Mouse (Mus musculus): Measurements from ENCODE around the gene Fez2. TPM values are rescaled to one million over a fixed set of nuclear protein-coding genes. Genes with fewer than 3 reads are reported as not detected.

The Fez2 gene
- polyA plus RNA-seq (2012) = 4.7 and 7.2 TPM in 2 replicates

GRCm38 (mm10) chr17:78417381-78418281 lies at the start of gene Fez2:
Fez2 (minus strand) TSS chr17:78418152.
- no peak for TF ChIP-seq GATA1 (IDR thresholded peaks at IDR 0.05; ENCODE audit: low read length)

- no peak for TF ChIP-seq GATA1 (IDR thresholded peaks at IDR 0.05; ENCODE audit: low read length)
Measured at GRCm38 (mm10) chr17:78465500-78465899, 47.5 kb upstream of the Fez2 start.

GRCm38 (mm10) chr17:78465071-78465470 lies 47.1 kb upstream of the Fez2 start:
- TF ChIP-seq GATA1 (IDR thresholded peaks at IDR 0.05; ENCODE audit: low read length) = no peak

GRCm38 (mm10) chr17:78460140-78460539 lies 42.2 kb upstream of the Fez2 start:
- no peak for TF ChIP-seq GATA1 (IDR thresholded peaks at IDR 0.05; ENCODE audit: low read length)

- TF ChIP-seq GATA1 (IDR thresholded peaks at IDR 0.05; ENCODE audit: low read length) = no peak
Measured at GRCm38 (mm10) chr17:78455556-78455955, 37.6 kb upstream of the Fez2 start.

- TF ChIP-seq GATA1 (IDR thresholded peaks at IDR 0.05; ENCODE audit: low read length) = no peak
Measured at GRCm38 (mm10) chr17:78455114-78455513, 37.2 kb upstream of the Fez2 start.

- no peak for TF ChIP-seq GATA1 (IDR thresholded peaks at IDR 0.05; ENCODE audit: low read length)
Measured at GRCm38 (mm10) chr17:78454189-78454977, 36.4 kb upstream of the Fez2 start.

GRCm38 (mm10) chr17:78453529-78453928 lies 35.6 kb upstream of the Fez2 start:
- no peak for TF ChIP-seq GATA1 (IDR thresholded peaks at IDR 0.05; ENCODE audit: low read length)

- TF ChIP-seq GATA1 (IDR thresholded peaks at IDR 0.05; ENCODE audit: low read length) = no peak
Measured at GRCm38 (mm10) chr17:78451886-78452285, 33.9 kb upstream of the Fez2 start.

GRCm38 (mm10) chr17:78451332-78451793 lies 33.4 kb upstream of the Fez2 start:
- TF ChIP-seq GATA1 (IDR thresholded peaks at IDR 0.05; ENCODE audit: low read length) = no peak

- no peak for TF ChIP-seq GATA1 (IDR thresholded peaks at IDR 0.05; ENCODE audit: low read length)
Measured at GRCm38 (mm10) chr17:78449635-78450197, 31.8 kb upstream of the Fez2 start.

GRCm38 (mm10) chr17:78444826-78445225 lies 26.9 kb upstream of the Fez2 start:
- TF ChIP-seq GATA1 (IDR thresholded peaks at IDR 0.05; ENCODE audit: low read length) = no peak

- no peak for TF ChIP-seq GATA1 (IDR thresholded peaks at IDR 0.05; ENCODE audit: low read length)
Measured at GRCm38 (mm10) chr17:78440771-78441170, 22.8 kb upstream of the Fez2 start.

GRCm38 (mm10) chr17:78437161-78437560 lies 19.2 kb upstream of the Fez2 start:
- no peak for TF ChIP-seq GATA1 (IDR thresholded peaks at IDR 0.05; ENCODE audit: low read length)

GRCm38 (mm10) chr17:78435661-78436060 lies 17.7 kb upstream of the Fez2 start:
- no peak for TF ChIP-seq GATA1 (IDR thresholded peaks at IDR 0.05; ENCODE audit: low read length)

GRCm38 (mm10) chr17:78434746-78435145 lies 16.8 kb upstream of the Fez2 start:
- TF ChIP-seq GATA1 (IDR thresholded peaks at IDR 0.05; ENCODE audit: low read length) = no peak
